Comparison of ENCODE assay signal across 13 mouse cellular contexts in genomic region chrX:8921813-8922607, GRCm38 (mm10). TPM values are rescaled to one million over a fixed set of nuclear protein-coding genes. Genes with fewer than 3 reads are reported as not detected.
DNase-seq lines count a peak whose midpoint lies in the region; ATAC-seq and TF ChIP-seq lines count a peak whose summit lies in the region.
"Had no signal": no experiment of that assay in that cellular context is flagged by ENCODE, and none has a peak within 500 bp of the region (broad histone marks: within the 10 kb centered on the region; RNA-seq: fewer than 3 reads in every experiment).

No protein-coding gene starts in this region.

- no peak overlapping the region for H3K9ac ChIP-seq in neural tube, embryonic 15.5 days (replicated peaks)
- H3K9ac ChIP-seq in midbrain, embryonic 15.5 days, result no peak overlapping the region
- H3K9ac ChIP-seq: liver, embryonic 15.5 days had no signal

- no peak overlapping the region for H3K4me3 ChIP-seq in heart, embryonic 10.5 days
- no peak overlapping the region for H3K4me3 ChIP-seq in neural tube, embryonic 15.5 days (replicated peaks)
- no peak overlapping the region for H3K4me3 ChIP-seq in bone marrow macrophage, adult 2 months (ENCODE audit: insufficient read depth, low read length)
- no peak overlapping the region for H3K4me3 ChIP-seq in midbrain, embryonic 15.5 days
- H3K4me3 ChIP-seq: liver, embryonic 15.5 days had no signal

- no peaks in the 10 kb centered on the region for H3K36me3 ChIP-seq in heart, embryonic 10.5 days
- no peaks in the 10 kb centered on the region for H3K36me3 ChIP-seq in neural tube, embryonic 15.5 days
- no peaks in the 10 kb centered on the region for H3K36me3 ChIP-seq in midbrain, embryonic 15.5 days (replicated peaks)
- H3K36me3 ChIP-seq: liver, embryonic 15.5 days had no signal

- H3K4me1 ChIP-seq in heart, embryonic 10.5 days, result no peaks in the 10 kb centered on the region
- H3K4me1 ChIP-seq in neural tube, embryonic 15.5 days, result no peaks in the 10 kb centered on the region
- H3K4me1 ChIP-seq in bone marrow macrophage, adult 2 months (ENCODE audit: control insufficient read depth, insufficient read depth, low read length), result no peaks in the 10 kb centered on the region
- H3K4me1 ChIP-seq in midbrain, embryonic 15.5 days, result no peaks in the 10 kb centered on the region
- H3K4me1 ChIP-seq: liver, embryonic 15.5 days had no signal

- no peaks in the 10 kb centered on the region for H3K27me3 ChIP-seq in heart, embryonic 10.5 days (ENCODE audit: insufficient read depth, poor library complexity, severe bottlenecking)
- no peaks in the 10 kb centered on the region for H3K27me3 ChIP-seq in neural tube, embryonic 15.5 days (replicated peaks)
- H3K27me3 ChIP-seq in midbrain, embryonic 15.5 days (replicated peaks), result no peaks in the 10 kb centered on the region
- H3K27me3 ChIP-seq: liver, embryonic 15.5 days had no signal

- peak; percentile 53; the same call in 1 of the 2 replicates for ATAC-seq in neural tube, embryonic 15.5 days (ENCODE audit: low FRiP score)
- ATAC-seq in midbrain, embryonic 15.5 days (replicated peaks), result peak; percentile 85
- no peak for ATAC-seq in erythroid progenitor cell, adult 5-6 weeks (replicated peaks; ENCODE audit: low FRiP score, poor library complexity, severe bottlenecking)

- DNase-seq in heart, postnatal 4 days, result peak; percentile 9
- no peak for DNase-seq in heart, embryonic 10.5 days (ENCODE audit: low spot score)
- DNase-seq in neural tube, embryonic 10.5 days (ENCODE audit: extremely low spot score, low spot score), result no peak
- DNase-seq in urinary bladder, postnatal 25 days (ENCODE audit: low spot score), result no peak
- DNase-seq: kidney, postnatal 14 days had no signal

- WGBS in heart, embryonic 10.5 days, result 49% methylated on average over 9 of the region's 9 CpGs
- WGBS in neural tube, embryonic 15.5 days, result 56% methylated on average over 9 of the region's 9 CpGs
- 56% methylated on average over 9 of the region's 9 CpGs for WGBS in midbrain, embryonic 15.5 days

- no peak for TF ChIP-seq POLR2A in bone marrow macrophage, adult 2 months (IDR thresholded peaks at IDR 0.05; ENCODE audit: borderline replicate concordance, low read depth, low read length)

- H3K27ac ChIP-seq in heart, embryonic 10.5 days, result no peak overlapping the region
- H3K27ac ChIP-seq in neural tube, embryonic 15.5 days (replicated peaks), result no peak overlapping the region
- no peak overlapping the region for H3K27ac ChIP-seq in bone marrow macrophage, adult 2 months (ENCODE audit: insufficient read depth, low read depth, low read length)
- H3K27ac ChIP-seq in midbrain, embryonic 15.5 days, result 0 out of 2 replicates have a peak overlapping the region, but pooled peaks have one; percentile 42
- H3K27ac ChIP-seq: liver, embryonic 15.5 days had no signal

- H3K4me2 ChIP-seq in neural tube, embryonic 15.5 days, result no peak overlapping the region
- no peak overlapping the region for H3K4me2 ChIP-seq in midbrain, embryonic 15.5 days
- H3K4me2 ChIP-seq: liver, embryonic 15.5 days had no signal

- no peaks in the 10 kb centered on the region for H3K9me3 ChIP-seq in heart, embryonic 10.5 days
- no peaks in the 10 kb centered on the region for H3K9me3 ChIP-seq in neural tube, embryonic 15.5 days (replicated peaks)
- no peaks in the 10 kb centered on the region for H3K9me3 ChIP-seq in midbrain, embryonic 15.5 days
- H3K9me3 ChIP-seq: liver, embryonic 15.5 days had no signal

- peak; percentile 25; the same call in 1 of the 2 replicates for TF ChIP-seq CTCF in bone marrow macrophage, adult 2 months (IDR thresholded peaks at IDR 0.05; ENCODE audit: low read depth, low read length)

RNA-seq across cellular contexts. Expression of gene B630019K06Rik, which starts 29.8 kb away (rescaled TPM):
- total RNA-seq in heart, postnatal 4 days (2021), result 1 to 10 TPM; 1.8 to 2.0 TPM
- polyA plus RNA-seq in heart, embryonic 10.5 days (2016; fragmentation: Nextera tagmentation; extraction: Ambion mirVana), result 1.6 and 1.7 TPM in 2 replicates
- 26.4 and 28.3 TPM in 2 replicates for polyA plus RNA-seq in neural tube, embryonic 15.5 days (2015; fragmentation: Nextera tagmentation; extraction: Ambion mirVana)
- 1.3 and 2.7 TPM in 2 replicates for polyA plus RNA-seq in bone marrow macrophage, adult 2 months (2012; ENCODE audit: insufficient read depth, insufficient read length, missing spikeins)
- polyA plus RNA-seq in midbrain, embryonic 15.5 days (2015; fragmentation: Nextera tagmentation; extraction: Ambion mirVana), result 27.7 and 28.5 TPM in 2 replicates
- not detected in 2 replicates for total RNA-seq in erythroid progenitor cell, adult 5-6 weeks (2015; ENCODE audit: low replicate concordance)
- not detected in 2 replicates for total RNA-seq in erythroid progenitor cell, adult 5-6 weeks (2017; ENCODE audit: low replicate concordance)

RNA-seq across cellular contexts. Expression of gene Fthl17b, which starts 40.8 kb away (rescaled TPM):
- total RNA-seq in heart, postnatal 4 days (2021), result not detected
- not detected in 2 replicates for polyA plus RNA-seq in heart, embryonic 10.5 days (2016; fragmentation: Nextera tagmentation; extraction: Ambion mirVana)
- not detected in 2 replicates for polyA plus RNA-seq in neural tube, embryonic 15.5 days (2015; fragmentation: Nextera tagmentation; extraction: Ambion mirVana)
- polyA plus RNA-seq in bone marrow macrophage, adult 2 months (2012; ENCODE audit: insufficient read depth, insufficient read length, missing spikeins), result not detected in 2 replicates
- polyA plus RNA-seq in midbrain, embryonic 15.5 days (2015; fragmentation: Nextera tagmentation; extraction: Ambion mirVana), result not detected in 2 replicates
- not detected in 2 replicates for total RNA-seq in erythroid progenitor cell, adult 5-6 weeks (2015; ENCODE audit: low replicate concordance)
- total RNA-seq in erythroid progenitor cell, adult 5-6 weeks (2017; ENCODE audit: low replicate concordance), result not detected in 2 replicates
- total RNA-seq: gastrocnemius, postnatal 4 days had no signal
- polyA plus RNA-seq: liver, embryonic 15.5 days; neural tube, embryonic 14.5 days; stomach, embryonic 16.5 days had no signal

RNA-seq across cellular contexts. Expression of gene Gm5751, which starts 48.0 kb away (rescaled TPM):
- not detected for total RNA-seq in heart, postnatal 4 days (2021)
- not detected in 2 replicates for polyA plus RNA-seq in heart, embryonic 10.5 days (2016; fragmentation: Nextera tagmentation; extraction: Ambion mirVana)
- polyA plus RNA-seq in neural tube, embryonic 15.5 days (2015; fragmentation: Nextera tagmentation; extraction: Ambion mirVana), result not detected in 2 replicates
- polyA plus RNA-seq in bone marrow macrophage, adult 2 months (2012; ENCODE audit: insufficient read depth, insufficient read length, missing spikeins), result not detected in 2 replicates
- not detected in 2 replicates for polyA plus RNA-seq in midbrain, embryonic 15.5 days (2015; fragmentation: Nextera tagmentation; extraction: Ambion mirVana)
- total RNA-seq in erythroid progenitor cell, adult 5-6 weeks (2015; ENCODE audit: low replicate concordance), result not detected in 2 replicates
- not detected in 2 replicates for total RNA-seq in erythroid progenitor cell, adult 5-6 weeks (2017; ENCODE audit: low replicate concordance)
- total RNA-seq: gastrocnemius, postnatal 4 days had no signal
- polyA plus RNA-seq: liver, embryonic 15.5 days; neural tube, embryonic 14.5 days; stomach, embryonic 16.5 days had no signal

RNA-seq across cellular contexts. Expression of gene Fthl17c, which starts 54.3 kb away (rescaled TPM):
- not detected for total RNA-seq in heart, postnatal 4 days (2021)
- polyA plus RNA-seq in heart, embryonic 10.5 days (2016; fragmentation: Nextera tagmentation; extraction: Ambion mirVana), result not detected in 2 replicates
- not detected in 2 replicates for polyA plus RNA-seq in neural tube, embryonic 15.5 days (2015; fragmentation: Nextera tagmentation; extraction: Ambion mirVana)
- not detected in 2 replicates for polyA plus RNA-seq in bone marrow macrophage, adult 2 months (2012; ENCODE audit: insufficient read depth, insufficient read length, missing spikeins)
- not detected in 2 replicates for polyA plus RNA-seq in midbrain, embryonic 15.5 days (2015; fragmentation: Nextera tagmentation; extraction: Ambion mirVana)
- not detected in 2 replicates for total RNA-seq in erythroid progenitor cell, adult 5-6 weeks (2015; ENCODE audit: low replicate concordance)
- not detected in 2 replicates for total RNA-seq in erythroid progenitor cell, adult 5-6 weeks (2017; ENCODE audit: low replicate concordance)
- total RNA-seq: gastrocnemius, postnatal 4 days had no signal
- polyA plus RNA-seq: liver, embryonic 15.5 days; neural tube, embryonic 14.5 days; stomach, embryonic 16.5 days had no signal
